Mouse (Mus musculus) natural killer cell, adult 2 months (primary cell): Measurements from ENCODE around the gene Anks1.
"Not testable (repeated sequence)": the region's sequence is repeated elsewhere in the genome, so short reads cannot be mapped to it uniquely, and the experiment has no call there.

Source experiments
- DNase-seq, 2 experiments: peaks; one replicate each; pipeline ENCODE4 v3.0.0; 2022; ENCODE audit warnings: low spot score in 2 of 2

Anks1 gene

GRCm38 (mm10) chr17:27966508-27967021, 57.5 kb downstream of the Anks1 start:
- DNase-seq: no peak

- DNase-seq: no peak
Measured at GRCm38 (mm10) chr17:27967529-27967928, 58.4 kb downstream of the Anks1 start.

- DNase-seq: no peak
Measured at GRCm38 (mm10) chr17:27968033-27968750, 59.1 kb downstream of the Anks1 start.

- no peak for DNase-seq
Measured at GRCm38 (mm10) chr17:27968903-27969302, 59.8 kb downstream of the Anks1 start.

- no peak for DNase-seq
Measured at GRCm38 (mm10) chr17:27969365-27969764, 60.3 kb downstream of the Anks1 start.

GRCm38 (mm10) chr17:27969896-27970295, 60.8 kb downstream of the Anks1 start:
- DNase-seq: no peak

GRCm38 (mm10) chr17:27970305-27970704, 61.2 kb downstream of the Anks1 start:
- DNase-seq: no peak

- no peak for DNase-seq
Measured at GRCm38 (mm10) chr17:27971496-27971895, 62.4 kb downstream of the Anks1 start.

GRCm38 (mm10) chr17:27973337-27973736, 64.2 kb downstream of the Anks1 start:
- DNase-seq: no peak

- DNase-seq: no peak
Measured at GRCm38 (mm10) chr17:27976266-27976665, 67.2 kb downstream of the Anks1 start.

GRCm38 (mm10) chr17:27977008-27977636, 68.0 kb downstream of the Anks1 start:
- DNase-seq: no peak

- DNase-seq: no peak
Measured at GRCm38 (mm10) chr17:27980391-27980955, 71.4 kb downstream of the Anks1 start.

GRCm38 (mm10) chr17:27981451-27982069, 72.5 kb downstream of the Anks1 start:
- DNase-seq: no peak

- DNase-seq: not testable (repeated sequence)
Measured at GRCm38 (mm10) chr17:27982070-27982457, 73.0 kb downstream of the Anks1 start.

- DNase-seq: no peak
Measured at GRCm38 (mm10) chr17:27982712-27983266, 73.7 kb downstream of the Anks1 start.

- DNase-seq: no peak
Measured at GRCm38 (mm10) chr17:27984421-27984820, 75.3 kb downstream of the Anks1 start.

GRCm38 (mm10) chr17:27986106-27986505, 77.0 kb downstream of the Anks1 start:
- no peak for DNase-seq

GRCm38 (mm10) chr17:27989807-27990542, 80.9 kb downstream of the Anks1 start:
- peak; percentile 78 to 83 for DNase-seq

- DNase-seq: no peak
Measured at GRCm38 (mm10) chr17:27994001-27994944, 85.2 kb downstream of the Anks1 start.

- no peak for DNase-seq
Measured at GRCm38 (mm10) chr17:27996320-27996719, 87.2 kb downstream of the Anks1 start.
